Mouse (Mus musculus) spleen, adult 2 months (tissue): ENCODE measurements around the gene Cyp27b1. TPM values are rescaled to one million over a fixed set of nuclear protein-coding genes. Genes with fewer than 3 reads are reported as not detected.

Experiments
- DNase-seq, 2 experiments: peaks; one replicate each; pipeline versions ENCODE4 v3.0.0 to v3.0.0-alpha.2; 2012 to 2021; ENCODE audit warnings: low spot score in 2 of 2, low read depth in 1 of 2
- H3K27ac ChIP-seq: fragments of 200-500 bp; 2 replicates; pipeline ENCODE4 v1.5.1; 2012; ENCODE audit warnings: low read length, inconsistent platforms; ENCODE audit not compliant: insufficient read depth
- H3K27me3 ChIP-seq: fragments of 200-500 bp; 2 replicates; pipeline ENCODE4 v1.6.1; 2012; ENCODE audit warnings: mild to moderate bottlenecking, moderate library complexity, low read length, inconsistent platforms; ENCODE audit not compliant: control insufficient read depth, insufficient read depth
- H3K36me3 ChIP-seq: fragments of 200-500 bp; 2 replicates; pipeline ENCODE4 v1.6.1; 2012; ENCODE audit warnings: mild to moderate bottlenecking, low read length, inconsistent platforms; ENCODE audit not compliant: control insufficient read depth, insufficient read depth
- H3K4me1 ChIP-seq: fragments of 200-500 bp; 2 replicates; pipeline ENCODE4 v1.6.1; 2011; ENCODE audit warnings: inconsistent platforms; ENCODE audit not compliant: control insufficient read depth, insufficient read depth, insufficient read length
- H3K4me3 ChIP-seq: fragments of 200-500 bp; 2 replicates; pipeline ENCODE4 v1.5.1; 2011; ENCODE audit warnings: mild to moderate bottlenecking, inconsistent platforms; ENCODE audit not compliant: insufficient read depth, insufficient read length; ENCODE audit errors: extremely low read depth
- CTCF ChIP-seq: fragments of 200-500 bp; IDR thresholded peaks from 2 replicates; pipeline ENCODE4 v1.5.1; 2011; ENCODE audit warnings: mild to moderate bottlenecking, inconsistent platforms; ENCODE audit not compliant: insufficient read depth, insufficient read length, insufficient replicate concordance; ENCODE audit errors: extremely low read depth
- POLR2A ChIP-seq: fragments of 200-500 bp; IDR thresholded peaks from 2 replicates; pipeline ENCODE4 v1.6.1; 2011; ENCODE audit warnings: low read depth, low read length, inconsistent platforms
- WGBS: fragments of 180-500 bp; shearing (Covaris S2); methylation state at CpG from one replicate; pipeline ENCODE4 v1.1.7; 2018; 5-methylcytosine and 5-hydroxymethylcytosine counted together
- polyA plus RNA-seq: library from polyadenylated mRNA; depleted of rRNA; stranded (reverse); fragments of >200 nt; gene quantifications from 2 replicates; pipeline ENCODE4 v1.2.3, GENCODE M21; 2012

Cyp27b1 gene
- polyA plus RNA-seq, 1 experiment = 0.26 TPM

DNA sequence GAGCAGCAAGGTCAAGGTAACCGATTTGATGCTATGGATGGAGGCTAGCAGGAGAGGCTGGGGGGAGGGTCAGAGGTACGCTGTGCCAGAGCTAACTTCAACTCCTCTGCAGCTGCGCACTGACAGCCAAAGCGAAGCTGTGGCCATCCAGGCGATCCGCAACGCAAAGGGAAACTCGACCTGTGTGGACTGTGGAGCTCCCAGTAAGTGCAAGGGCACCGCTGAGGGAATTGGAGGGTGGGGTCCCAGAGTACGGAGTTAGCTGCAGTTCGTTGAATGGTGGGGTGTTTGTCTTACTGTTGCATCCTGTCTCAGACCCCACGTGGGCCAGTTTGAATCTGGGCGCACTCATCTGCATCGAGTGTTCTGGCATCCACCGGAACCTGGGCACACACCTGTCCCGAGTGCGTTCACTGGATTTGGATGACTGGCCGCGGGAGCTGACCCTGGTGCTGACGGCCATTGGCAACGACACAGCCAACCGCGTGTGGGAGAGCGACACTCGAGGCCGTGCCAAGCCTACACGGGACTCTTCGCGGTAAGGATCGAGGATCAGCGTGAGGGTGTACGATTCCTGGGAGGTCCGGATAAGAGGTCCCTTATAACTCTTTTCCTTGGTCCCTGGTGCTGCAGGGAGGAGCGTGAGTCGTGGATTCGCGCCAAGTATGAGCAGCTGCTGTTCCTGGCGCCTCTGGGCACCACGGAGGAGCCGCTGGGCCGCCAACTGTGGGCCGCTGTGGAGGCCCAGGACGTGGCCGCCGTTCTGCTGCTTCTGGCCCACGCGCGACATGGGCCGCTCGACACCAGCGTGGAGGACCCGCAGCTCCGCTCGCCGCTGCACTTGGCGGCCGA lies 42.7 kb downstream of the Cyp27b1 start:
- H3K27me3 ChIP-seq = no peaks in the 10 kb centered on the region
- no peak for DNase-seq
- WGBS = 93% methylated on average over 57 of the region's 57 CpGs
- peaks cover 4% of the 10 kb centered on the region; the same call in 1 of the 2 replicates for H3K4me1 ChIP-seq
- peaks cover 43% of the 10 kb centered on the region for H3K36me3 ChIP-seq
- H3K4me3 ChIP-seq = no peak overlapping the region
- TF ChIP-seq POLR2A (no peak), CTCF (no peak)
- no peak overlapping the region for H3K27ac ChIP-seq

DNA sequence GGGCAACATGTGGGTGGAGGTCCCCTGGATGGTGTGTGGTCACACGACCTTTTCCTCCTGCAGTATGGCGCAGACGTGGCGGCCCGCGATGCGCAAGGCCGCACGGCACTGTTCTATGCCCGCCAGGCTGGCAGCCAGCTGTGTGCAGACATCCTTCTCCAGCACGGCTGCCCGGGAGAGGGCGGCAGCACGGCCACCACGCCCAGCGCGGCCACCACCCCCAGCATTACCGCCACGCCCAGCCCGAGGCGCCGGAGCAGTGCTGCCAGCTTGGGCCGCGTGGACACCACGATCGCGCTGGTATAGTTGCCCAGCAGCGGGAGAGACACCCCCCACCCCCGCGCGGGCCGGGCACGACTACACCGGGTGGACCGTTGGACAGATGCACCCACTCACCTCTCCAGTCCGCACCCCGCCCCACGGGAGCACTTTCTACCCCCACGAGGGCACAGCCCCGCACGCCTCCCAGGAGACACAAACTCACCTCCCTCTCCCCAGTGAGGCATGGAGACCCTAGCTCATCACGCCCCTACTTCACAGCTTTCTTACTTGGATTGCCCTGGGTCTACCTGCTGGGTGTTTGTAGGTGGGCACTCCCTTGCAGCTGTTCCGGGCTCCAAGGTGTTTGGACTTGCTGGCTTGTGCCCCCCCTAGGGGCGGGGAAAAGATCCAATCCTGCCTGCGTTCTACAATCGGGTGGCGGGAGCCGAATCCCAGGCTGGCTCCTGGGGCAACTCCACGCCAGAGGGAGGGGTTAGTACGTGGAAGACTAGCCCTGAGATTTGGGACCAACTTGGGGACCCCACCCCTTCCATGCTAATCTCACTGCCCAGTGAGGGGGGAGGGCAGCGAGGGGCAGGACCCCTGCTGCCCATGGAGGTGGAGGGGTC lies 43.7 kb downstream of the Cyp27b1 start:
- 90% methylated on average over 51 of the region's 51 CpGs for WGBS
- no peak for TF ChIP-seq CTCF
- no peak for TF ChIP-seq POLR2A
- H3K27me3 ChIP-seq = no peaks in the 10 kb centered on the region
- no peak overlapping the region for H3K4me3 ChIP-seq
- H3K27ac ChIP-seq = no peak overlapping the region
- peaks cover 49% of the 10 kb centered on the region for H3K36me3 ChIP-seq
- H3K4me1 ChIP-seq = peaks cover 4% of the 10 kb centered on the region; the same call in 1 of the 2 replicates
- DNase-seq = no peak

DNA sequence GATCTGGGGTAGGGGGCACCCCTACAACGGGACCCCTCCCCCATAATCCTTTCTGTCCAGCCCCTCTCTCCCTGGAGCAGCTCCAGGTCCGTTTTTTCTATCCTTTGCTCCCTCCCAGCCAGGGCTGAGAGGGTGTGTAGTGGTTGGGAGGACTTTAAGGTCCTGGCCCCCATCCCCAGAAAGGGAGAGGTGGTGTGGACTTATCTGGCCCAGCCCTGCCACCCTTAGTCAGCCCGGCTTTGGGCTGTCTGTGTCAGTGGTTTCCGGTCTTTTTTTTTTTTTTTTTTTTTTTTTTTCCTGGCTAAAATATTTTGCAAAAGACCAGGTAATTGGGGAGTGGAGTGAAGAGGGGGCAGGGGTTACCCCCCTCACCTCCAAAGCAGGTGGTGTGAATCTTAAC lies 44.7 kb downstream of the Cyp27b1 start:
- no peak for DNase-seq
- no peak for TF ChIP-seq CTCF
- no peak for TF ChIP-seq POLR2A

DNA sequence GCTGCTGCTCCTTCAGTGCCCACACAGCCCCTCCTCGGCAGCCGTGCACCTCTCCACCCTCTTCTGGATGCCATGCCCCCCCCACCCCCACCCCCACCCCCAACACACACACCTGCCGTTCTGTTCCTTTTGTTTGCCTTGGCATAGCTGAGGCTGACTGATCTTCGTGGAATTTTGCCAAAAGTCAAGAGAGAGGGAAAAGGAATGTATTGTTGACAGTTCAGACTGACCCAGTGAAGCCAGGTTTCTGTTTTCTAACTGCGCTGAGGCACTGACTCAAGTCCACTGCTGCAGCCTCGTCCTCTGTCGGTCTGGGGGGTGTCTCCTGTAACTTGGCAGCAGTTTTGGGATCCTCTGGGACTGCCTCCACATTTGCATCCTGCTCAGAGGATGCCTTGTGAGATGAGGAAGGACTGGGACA lies 46.3 kb downstream of the Cyp27b1 start:
- no peak overlapping the region for H3K27ac ChIP-seq
- H3K4me3 ChIP-seq = no peak overlapping the region
- H3K36me3 ChIP-seq = peaks cover 49% of the 10 kb centered on the region
- TF ChIP-seq CTCF = no peak
- TF ChIP-seq POLR2A = no peak
- no peak for DNase-seq
- H3K4me1 ChIP-seq = peaks cover 4% of the 10 kb centered on the region; the same call in 1 of the 2 replicates
- 64% methylated on average over 7 of the region's 7 CpGs for WGBS
- H3K27me3 ChIP-seq = no peaks in the 10 kb centered on the region

More for the DNA sequence above, 44.7 kb downstream of the Cyp27b1 start:
- no peaks in the 10 kb centered on the region for H3K27me3 ChIP-seq
- peaks cover 4% of the 10 kb centered on the region; the same call in 1 of the 2 replicates for H3K4me1 ChIP-seq
- WGBS = 51% methylated on average over 4 of the region's 4 CpGs
- no peak overlapping the region for H3K27ac ChIP-seq
- peaks cover 48% of the 10 kb centered on the region for H3K36me3 ChIP-seq
- H3K4me3 ChIP-seq = no peak overlapping the region

DNA sequence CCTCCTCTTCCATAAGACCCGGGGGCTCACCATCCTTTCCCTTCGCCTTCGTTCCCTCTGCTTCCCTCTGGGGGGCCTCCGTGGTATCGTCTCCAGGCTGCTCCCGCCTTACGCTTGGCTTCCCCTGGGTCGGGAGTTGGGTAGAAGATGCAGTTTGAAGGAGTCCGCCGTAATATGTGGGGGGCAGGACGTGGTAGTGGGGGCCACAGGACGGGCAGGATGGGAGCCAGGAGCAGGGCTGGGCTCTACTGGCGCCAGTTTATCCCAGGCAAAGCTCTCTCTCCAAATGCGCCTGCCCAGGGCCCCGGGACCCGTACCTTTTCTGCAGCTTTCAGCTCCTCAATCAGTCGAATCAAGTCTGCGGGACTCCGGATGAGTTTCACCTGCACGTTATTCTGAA lies 50.5 kb downstream of the Cyp27b1 start:
- WGBS = 92% methylated on average over 20 of the region's 20 CpGs
- Histone ChIP-seq H3K4me3 (no peak overlapping the region), H3K27me3 (no peaks in the 10 kb centered on the region), H3K36me3 (peaks cover 35% of the 10 kb centered on the region), H3K4me1 (peaks cover 3% of the 10 kb centered on the region; the same call in 1 of the 2 replicates), H3K27ac (no peak overlapping the region)
- no peak for DNase-seq
- no peak for TF ChIP-seq CTCF
- no peak for TF ChIP-seq POLR2A

DNA sequence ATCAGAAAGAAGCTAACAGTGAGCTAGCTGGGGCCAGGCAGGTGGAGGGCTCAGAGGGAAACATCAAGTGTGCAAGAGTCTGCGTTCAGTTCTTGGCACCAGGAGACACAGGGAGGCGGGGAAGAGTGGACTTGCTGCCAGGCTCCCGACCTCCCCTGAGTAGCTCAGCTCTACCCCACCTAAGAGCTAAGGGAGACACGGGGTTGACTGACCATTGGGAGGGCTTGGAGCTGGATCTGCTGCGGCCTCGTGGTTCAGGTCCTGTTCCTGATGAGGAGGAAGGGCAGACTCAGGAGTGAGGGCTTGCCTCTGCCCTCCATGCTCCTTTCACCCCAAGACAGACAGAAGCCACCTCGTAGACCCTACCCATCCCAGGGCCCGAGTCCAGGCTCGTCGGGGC lies 51.1 kb downstream of the Cyp27b1 start:
- Histone ChIP-seq H3K36me3 (peaks cover 35% of the 10 kb centered on the region), H3K27ac (no peak overlapping the region), H3K27me3 (no peaks in the 10 kb centered on the region), H3K4me3 (no peak overlapping the region), H3K4me1 (peaks cover 10% of the 10 kb centered on the region; the same call in 1 of the 2 replicates)
- DNase-seq = no peak
- 87% methylated on average over 10 of the region's 10 CpGs for WGBS
- TF ChIP-seq POLR2A = no peak
- TF ChIP-seq CTCF = no peak
